Mouse (Mus musculus) left cerebral cortex, postnatal 25 days (tissue): ENCODE measurements at regions not wholly inside any gene's neighbourhood (a gene's known extent, or its start where the extent isn't known, plus 50 kb on each side); places are given as distances from the start of the nearest gene placed in this dataset.
A peak's percentile ranks its signal among the peaks of the same experiment; 100 is the strongest.

ENCODE experiments used
- DNase-seq, 2 experiments: peaks; one replicate each; pipeline ENCODE4 v3.0.0; 2022; ENCODE audit warnings: low spot score in 2 of 2, mixed read lengths in 1 of 2
- intact Hi-C: fragments of 180-260 bp; cut with DNase I; formaldehyde crosslinking; loops from one replicate; pipeline ENCODE4 v1.15.1; 2025

DNA sequence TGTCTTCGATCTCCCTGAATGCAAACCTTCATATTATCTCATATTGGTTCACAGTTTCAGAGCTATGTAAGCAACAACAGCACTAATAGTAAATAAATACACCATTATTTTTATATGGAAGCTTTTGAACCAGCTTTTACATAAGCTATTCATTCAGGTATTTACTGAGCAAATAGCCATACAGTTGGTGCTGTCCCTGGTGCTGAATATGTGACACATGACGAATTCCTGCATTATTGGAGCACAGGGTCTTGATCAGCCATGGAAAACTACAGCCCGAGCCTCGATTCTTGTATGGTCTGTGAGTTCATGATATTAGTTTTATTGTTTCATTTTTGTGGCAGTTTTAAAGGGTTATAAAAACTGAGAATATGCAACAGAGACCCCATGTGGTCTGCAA, 359.1 kb upstream of the Xylt1 start:
- DNase-seq = no peak
- intact Hi-C loops = no loop called here

DNA sequence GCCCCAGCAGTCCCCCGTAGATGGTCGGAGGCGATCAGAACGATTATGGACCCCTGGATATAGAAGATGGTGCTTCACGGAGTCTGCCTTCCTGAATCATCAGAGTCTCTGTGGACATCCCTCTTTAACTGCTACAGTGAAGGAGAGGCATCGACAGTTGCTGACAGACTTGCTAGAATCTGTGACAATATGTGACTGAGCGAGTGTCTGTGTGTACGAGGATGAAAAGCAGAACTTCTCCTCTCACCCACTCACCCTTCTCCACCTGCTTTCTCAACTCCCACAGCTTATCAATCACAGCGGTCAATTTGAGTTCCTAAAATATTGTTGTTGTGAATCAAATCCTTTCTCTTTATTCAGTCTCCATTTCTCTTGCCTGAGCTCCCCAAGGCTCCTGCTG, 335.9 kb upstream of the Xylt1 start:
- peak; percentile 24 to 49 for DNase-seq
- intact Hi-C loops = no loop called here

DNA sequence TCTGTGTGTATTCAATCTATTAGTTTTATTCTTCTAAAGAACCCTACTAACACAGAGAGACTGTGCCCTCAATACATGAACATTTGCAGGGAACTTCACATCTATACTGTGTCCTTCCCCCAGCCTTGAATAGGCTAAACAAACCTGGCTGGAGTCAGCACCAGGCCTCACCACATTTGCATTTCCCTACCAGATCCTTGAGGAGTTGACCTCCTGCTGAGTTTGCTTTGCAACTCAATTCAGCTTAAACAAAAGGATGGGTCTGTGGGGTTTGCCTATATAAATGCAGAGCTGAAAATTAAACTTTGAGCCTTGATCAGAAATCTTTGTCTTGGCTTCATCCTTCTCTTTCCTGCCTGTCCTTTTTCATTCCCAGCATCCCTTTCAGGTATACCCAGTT, 331.5 kb upstream of the Xylt1 start:
- intact Hi-C loops = no loop called here
- DNase-seq = no peak

DNA sequence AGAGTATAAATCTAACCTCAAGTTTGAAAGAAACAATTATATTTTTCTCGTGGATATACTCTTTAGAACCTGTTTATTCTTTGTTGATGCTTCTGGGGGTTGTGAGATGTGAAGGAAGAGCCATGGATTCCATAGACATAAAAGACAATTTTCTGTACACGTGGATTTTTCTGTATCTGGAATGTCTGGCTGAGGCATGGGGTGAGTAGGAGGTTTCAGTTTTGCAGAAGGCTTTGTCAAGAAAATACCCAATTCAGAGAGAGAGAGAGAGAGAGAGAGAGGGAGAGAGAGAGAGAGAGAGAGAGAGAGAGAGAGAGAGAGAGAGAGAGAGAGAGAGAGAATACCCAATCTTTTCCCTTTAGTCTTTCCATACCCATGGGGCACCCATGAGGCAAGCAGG, 315.0 kb upstream of the Xylt1 start:
- intact Hi-C loops = no loop called here
- peak in 1 of 2 experiments; percentile 53 for DNase-seq

DNA sequence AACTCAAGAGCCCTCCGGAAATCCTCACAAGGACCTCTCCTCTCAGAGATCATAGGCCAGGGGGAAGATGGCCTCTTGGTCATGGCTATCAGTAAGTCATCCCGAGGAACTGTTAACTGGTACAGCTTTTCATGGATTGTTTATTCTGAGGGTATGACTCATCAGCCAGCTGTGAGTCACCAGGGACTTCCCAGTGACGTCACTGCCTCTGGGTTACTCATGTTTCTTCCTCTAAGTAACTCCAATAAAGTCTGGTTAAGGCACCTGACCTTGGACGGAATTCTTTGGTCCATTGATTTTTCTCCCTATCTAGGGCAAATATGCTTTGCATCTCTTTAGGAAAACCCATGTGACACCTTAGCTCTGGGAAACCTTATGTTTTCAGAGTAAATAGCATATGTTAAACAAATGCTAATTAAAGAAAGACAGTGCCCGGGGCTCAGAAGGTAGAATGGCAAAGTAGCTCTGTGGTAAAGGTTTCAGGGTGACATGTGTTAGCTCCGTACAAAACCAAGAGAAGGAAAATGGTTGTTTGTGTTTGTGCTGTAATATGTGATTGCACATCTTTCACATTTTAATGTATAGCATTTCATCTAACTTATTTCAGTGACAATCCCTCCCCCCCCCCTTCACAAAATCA, 289.7 kb upstream of the Xylt1 start:
- peak; percentile 39 to 78 for DNase-seq

DNA sequence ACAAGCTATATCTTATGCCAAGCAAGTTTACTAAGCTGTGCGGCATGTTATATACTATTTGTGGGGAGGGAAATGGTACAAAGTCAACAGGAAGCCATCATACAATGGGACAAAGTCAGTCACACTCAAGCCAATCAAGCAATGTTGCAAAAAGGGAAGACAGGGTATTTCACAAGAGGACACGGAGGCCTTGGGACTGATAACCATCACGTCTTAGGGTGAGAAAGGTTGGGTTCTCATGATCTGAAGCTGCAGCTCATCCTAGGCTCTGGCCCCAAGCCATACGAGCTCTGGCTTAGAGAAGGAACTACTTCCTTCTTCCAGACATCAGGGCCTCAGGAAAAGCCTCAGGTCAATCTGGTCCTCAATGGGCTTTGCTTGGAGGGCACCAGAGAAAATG, 287.9 kb upstream of the Xylt1 start:
- no peak for DNase-seq
- intact Hi-C loops = no loop called here

More for the DNA sequence above, 289.7 kb upstream of the Xylt1 start:
- intact Hi-C loops = no loop called here

DNA sequence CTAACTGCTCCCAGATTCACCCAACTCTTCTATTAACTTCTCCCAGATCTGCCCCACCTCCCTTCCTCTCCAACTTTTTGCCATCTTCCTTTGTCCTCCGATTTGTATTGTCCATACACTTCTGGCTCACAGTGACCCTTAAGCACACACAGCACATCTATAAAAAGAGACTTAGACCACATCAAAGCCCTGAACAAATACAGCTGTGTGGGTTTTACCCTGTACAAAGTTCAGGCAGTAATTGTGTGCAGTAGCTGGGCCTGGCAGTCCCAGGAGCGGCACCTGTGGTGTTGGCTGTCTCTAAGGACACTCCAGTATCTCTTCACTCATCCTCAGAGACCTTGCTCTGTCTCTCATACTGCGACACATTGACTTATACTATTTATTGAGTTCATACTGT, 283.2 kb upstream of the Xylt1 start:
- intact Hi-C loops = no loop called here
- no peak for DNase-seq

DNA sequence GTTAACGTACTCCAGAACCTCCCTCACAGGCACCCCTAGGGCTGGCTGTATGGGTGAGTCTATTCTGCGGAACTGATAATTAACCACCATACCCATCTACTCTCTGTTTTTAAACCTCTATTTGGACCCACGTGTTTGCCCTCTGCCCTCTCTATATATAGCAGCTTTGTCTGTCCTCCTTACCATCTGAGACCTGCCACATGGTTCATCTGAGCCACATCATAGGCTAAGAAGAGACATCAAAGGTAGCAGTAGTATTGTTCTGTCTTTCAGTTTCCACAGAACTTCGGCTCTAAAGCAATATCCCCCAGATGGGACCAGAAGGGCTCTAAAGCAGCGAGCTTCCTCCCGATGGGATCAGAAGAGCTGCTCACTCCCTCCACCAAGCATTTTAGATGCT, 281.7 kb upstream of the Xylt1 start:
- DNase-seq = no peak
- intact Hi-C loops = no loop called here

DNA sequence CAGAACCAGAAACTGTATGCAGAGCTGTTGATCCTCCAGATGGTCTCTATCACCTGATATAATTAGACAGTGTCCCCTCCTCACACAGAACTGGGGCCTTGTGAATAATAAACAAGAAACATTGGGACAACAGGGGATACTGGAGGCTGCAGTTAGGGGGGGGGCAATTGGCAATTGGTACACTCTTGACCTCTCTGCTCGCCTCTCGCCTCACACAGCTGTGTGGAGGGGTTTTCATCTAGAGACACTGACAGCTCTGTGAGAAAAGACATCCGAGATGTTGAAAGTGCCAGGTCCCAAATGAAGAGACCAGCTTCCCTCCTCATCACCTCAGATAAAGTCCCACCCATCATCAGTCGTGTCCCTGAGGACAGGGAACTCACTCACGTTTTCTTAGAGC, 277.7 kb upstream of the Xylt1 start:
- DNase-seq = no peak
- intact Hi-C loops = loop anchor here (10.0 kb wide), 1 partner anchor 812 kb away; no protein-coding TSS in a partner anchor

DNA sequence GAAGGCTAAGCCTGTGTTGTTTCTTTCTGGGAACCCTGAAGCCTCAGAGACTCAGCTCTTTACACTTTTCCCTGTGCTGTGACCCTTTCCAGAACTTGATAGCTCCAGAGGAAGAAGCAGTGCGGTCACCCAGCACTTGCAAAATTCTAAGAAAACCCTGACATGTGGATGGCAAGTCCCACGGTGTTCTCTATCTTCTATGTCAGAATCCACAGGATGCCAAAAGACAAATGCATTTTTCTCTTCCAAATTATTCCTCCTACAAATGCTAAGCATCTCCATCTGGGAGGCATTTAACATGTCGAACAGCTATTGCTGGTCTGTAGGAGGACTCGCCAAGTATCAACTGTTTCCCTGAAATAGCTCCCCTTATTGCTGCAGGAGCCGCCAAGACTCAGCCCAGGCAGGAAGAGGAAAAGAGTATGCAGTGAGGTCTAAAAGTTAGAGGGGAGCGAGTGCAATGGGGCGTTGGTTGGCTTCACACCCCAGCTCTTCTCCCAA, 274.0 kb upstream of the Xylt1 start:
- peak; percentile 67 to 96 for DNase-seq
- intact Hi-C loops = loop anchor here (1.0 to 10.0 kb wide), 8 partner anchors 40 to 808 kb away; no protein-coding TSS in a partner anchor

DNA sequence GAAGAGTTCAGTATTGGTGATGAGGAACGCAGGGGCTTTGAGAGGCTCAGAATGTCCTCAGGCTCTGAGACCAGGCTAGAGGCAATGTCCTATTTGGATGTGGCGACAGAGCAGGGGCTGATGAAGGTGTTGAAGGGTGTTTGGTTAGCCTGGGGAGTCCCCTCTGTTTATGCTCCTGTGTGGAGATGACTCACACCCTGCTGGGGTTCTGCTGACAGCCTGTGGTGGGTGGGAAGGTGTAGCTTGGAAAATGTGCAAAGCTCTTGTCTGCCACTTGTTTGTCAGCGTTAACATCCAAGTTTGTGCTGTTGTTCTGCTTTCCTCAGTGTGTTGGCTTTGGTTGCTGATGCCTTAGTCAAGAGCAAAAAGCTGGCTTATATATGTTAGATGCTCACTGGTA, 272.4 kb upstream of the Xylt1 start:
- DNase-seq = peak; percentile 64 to 88
- intact Hi-C loops = loop anchor here (2.0 to 10.0 kb wide), 4 partner anchors 146 to 806 kb away; partner anchors contain the start of gene Xylt1

DNA sequence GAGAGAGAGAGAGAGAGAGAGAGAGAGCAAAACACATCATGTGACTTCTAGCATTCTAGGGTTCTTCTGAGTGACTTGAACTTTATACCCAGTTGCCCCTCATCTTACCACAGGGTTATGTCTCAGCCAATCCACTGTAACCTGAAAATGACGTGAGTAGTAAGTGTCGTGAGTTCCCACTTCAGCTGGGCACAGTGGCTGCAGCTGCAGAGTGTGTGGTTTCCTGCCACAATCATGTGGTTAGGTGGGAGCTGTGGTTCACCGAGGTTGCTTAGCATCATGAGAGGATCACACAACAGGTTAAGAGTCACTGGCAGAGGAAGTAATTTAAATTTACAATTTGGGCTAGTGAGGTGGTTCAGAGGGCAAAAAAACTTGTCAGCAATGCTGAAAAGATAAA, 253.1 kb upstream of the Xylt1 start:
- intact Hi-C loops = no loop called here
- DNase-seq = no peak

DNA sequence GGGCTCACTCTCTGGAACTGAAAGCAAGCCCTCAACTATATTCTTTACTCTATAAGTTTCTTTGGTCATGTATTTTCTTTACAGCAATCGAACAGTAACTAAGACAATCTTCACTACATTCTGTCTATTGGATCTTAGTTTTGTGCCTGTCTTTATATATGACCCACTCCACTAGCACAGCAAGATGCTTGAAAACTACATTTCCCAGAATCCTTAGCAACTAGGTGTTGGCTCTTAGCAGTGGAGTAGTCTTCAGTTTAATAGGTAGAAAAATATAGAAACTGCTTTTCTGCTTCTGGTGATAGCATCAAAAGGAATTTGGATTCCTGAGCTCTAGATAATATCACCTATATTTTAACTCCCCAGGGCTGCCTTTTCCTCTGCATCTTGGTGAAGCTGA, 245.9 kb upstream of the Xylt1 start:
- intact Hi-C loops = no loop called here

DNA sequence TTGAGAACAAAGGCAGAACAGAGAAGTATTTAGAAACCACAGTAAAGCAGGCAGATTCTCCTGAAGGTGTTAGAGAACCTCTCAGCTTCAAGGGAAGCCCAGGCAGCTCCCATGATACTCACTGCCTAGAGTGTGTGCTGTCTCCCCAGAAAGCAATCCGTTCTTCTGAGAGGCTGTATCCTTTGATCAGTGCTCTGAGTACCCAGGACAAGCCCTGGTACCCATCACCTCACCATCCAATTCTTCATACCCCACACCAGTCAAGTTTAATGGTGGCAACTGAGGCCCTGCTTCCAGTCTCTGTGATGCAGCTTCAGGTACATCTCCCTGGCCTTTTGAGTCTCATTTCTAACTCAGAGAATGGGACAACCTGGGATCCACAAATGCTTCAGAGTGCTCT, 242.1 kb upstream of the Xylt1 start:
- DNase-seq = no peak
- intact Hi-C loops = no loop called here

More for the DNA sequence above, 245.9 kb upstream of the Xylt1 start:
- no peak for DNase-seq

DNA sequence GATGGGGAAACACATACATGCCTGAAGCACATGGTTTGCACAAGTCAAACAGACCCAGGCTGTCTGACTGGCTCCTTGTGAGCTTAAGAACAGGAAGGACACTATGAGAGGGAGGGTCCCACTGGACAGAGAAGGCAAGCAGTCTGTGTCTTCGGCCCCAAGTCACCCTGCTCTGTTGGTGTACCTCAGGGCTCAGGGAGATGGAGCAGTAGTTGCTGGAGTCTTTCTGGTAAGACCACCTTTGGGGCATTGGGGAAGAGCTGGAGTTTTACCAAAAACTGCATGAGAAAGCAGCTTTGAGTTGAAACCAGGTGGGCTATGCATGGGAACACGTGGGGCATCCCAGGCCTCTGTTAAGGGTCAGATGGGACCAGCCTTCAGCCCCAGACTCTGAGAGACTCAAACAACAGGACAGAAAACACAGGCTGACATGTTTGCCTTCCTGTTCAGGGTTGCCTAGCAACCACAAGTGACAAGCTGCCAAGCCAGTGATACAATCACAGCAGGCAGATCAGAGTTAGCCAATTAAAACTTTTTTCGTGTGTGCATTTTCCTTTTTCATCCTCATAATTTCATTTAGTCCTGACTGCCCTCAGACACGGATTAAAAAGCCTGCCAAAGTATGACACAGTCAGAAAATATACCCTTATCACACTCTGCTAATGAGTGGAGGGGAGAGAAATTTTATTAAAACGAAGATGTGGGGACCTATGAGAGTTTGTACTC, 241.4 kb upstream of the Xylt1 start:
- intact Hi-C loops = no loop called here
- DNase-seq = peak; percentile 59 to 80

DNA sequence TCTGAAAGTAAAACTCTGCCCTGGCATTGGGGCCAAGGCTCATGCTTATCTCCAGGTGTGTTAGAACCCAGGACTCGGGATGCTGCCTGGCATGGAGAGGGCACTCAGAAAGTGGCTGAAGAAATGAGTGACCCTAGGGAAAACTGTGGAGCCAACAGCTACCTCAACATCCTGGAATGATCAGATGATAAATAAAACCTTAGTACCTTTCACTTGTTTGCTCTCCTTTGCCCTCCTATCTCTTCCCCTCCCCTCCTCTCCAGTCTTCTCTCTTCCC, 240.9 kb upstream of the Xylt1 start:
- DNase-seq = no peak
- intact Hi-C loops = no loop called here

DNA sequence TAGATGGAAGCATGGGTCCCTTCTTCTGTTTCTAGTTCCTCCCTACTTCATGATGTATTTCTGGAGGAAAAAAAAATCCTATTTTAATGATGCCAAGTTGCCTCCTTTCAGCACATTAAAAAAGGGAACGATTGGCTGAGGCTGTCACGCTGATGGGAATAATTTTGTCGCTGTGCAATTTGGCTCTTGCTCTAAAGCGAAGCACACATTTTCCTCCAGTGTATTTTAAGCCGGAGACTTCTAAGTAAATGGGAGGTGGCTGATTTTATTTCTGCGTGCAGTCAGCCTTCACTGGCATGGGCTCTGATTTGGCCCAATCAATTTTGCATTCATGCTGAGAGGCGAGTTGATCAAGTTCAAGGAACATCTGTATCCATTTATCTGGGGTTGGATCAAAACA, 234.0 kb upstream of the Xylt1 start:
- DNase-seq = peak; percentile 46 to 90
- intact Hi-C loops = loop anchor here (2.0 kb wide), 2 partner anchors 28 to 40 kb away; no protein-coding TSS in a partner anchor

DNA sequence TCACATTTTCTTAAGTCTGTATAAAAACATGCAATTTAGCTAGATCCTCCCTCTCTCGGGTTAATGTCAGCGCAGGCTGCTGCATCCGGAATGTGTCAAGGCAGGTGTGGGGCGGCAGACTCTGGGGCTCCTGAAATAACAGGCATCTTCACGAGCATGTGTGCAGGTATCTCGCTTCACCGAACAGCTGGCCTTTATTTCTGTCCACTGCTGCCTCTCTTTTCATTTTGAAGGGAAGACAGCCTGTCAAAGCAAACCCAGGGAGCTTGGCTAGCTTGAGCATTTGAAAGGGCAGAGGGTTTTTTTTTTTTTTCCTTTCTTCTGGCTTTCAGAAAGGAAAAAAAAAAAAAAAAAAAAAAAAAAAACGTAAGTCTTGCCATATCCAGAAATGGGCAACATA, 230.4 kb upstream of the Xylt1 start:
- no peak for DNase-seq
- intact Hi-C loops = loop anchor here (5.0 kb wide), 1 partner anchor 107 kb away; no protein-coding TSS in a partner anchor

DNA sequence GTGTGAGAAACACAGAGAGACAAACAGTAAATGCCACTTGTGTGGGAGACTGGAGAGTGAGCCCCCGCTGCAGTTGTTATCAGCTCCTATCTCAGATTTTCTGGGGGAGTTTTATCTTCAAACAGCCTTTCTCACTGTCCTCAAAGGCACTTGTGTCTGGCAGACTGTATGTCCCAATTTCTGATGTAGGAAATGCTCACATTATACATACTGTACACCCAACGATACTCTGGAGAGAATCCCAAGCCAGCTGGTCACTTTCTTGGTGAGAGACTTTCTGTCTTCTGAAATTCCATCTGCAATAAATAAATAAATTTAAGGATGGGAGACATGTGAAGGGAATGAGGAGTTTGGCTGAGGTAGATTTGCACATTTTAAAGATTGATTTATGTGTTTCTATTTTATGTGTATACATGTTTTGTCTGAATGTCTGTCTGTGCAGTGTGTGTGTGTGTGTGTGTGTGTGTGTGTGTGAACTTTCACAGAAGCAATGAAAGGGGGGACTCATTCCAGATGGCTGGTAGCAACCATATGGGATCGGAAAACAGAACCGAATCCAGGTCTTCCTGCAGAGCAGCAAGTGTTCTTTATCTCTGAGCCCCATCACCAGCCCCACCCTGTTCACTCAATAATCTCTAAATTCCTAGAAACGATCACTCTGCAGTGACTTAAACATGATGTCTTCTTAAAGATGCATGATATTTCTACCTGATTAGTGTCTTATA, 226.8 kb upstream of the Xylt1 start:
- DNase-seq = peak; percentile 23 to 66
- intact Hi-C loops = loop anchor here (5.0 kb wide), 1 partner anchor 103 kb away; no protein-coding TSS in a partner anchor

DNA sequence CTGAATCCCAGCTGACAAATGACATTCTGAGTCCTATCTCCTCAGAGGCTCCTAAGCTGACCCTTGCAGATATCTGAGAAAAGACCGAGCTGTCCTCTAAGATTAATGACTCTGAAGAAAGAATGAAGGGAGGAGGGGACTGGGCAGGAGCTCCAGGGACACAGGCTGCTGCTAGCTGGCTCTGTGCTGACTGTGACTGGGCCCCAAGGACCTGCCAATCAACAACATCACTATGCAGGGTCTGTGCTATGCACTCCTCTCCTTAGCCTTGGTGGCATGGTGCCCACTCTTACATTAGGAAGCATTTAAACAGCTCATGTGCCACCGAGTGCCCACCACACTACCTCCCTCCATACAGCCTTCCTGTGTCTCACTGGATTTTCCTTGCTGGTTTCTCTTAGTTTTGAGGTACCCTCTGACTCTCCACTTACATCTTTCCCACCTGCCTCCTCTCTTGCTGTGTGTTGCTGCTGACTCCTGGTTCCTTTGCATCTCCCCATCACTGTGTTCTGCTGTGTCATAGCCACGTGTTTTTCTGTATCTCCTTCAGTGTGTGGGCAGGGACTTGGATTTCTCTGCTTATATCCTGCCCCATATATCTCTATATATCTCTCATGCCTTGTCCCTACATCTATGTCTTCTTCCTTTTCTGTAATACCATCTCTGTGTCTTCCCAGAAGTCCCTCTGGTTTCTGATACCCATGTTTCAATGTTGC, 219.4 kb upstream of the Xylt1 start:
- intact Hi-C loops = loop anchor here (10.0 kb wide), 1 partner anchor 307 kb away; no protein-coding TSS in a partner anchor
- peak in 1 of 2 experiments; percentile 76 for DNase-seq
